Mouse (Mus musculus): ENCODE results near the gene Gm4131.

DNA sequence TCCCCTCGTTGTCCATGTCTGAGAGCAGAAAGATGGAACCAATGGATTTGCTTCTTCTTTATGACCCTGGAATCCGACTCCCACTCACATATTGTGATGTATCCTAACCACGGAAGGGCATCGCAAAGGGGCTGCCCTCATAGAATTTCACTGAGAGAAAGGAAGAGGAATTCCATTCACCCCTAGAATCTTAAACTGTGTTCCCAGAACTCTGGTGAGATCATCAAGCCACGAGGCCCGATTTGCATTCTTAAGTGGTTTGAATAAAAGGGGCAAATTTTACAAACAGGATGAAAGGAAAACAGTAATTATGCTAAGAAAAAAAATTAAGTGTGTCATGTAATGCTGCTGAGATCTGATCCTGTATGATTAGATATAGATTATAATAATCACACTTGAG lies 8.2 kb upstream of the Gm4131 start:
- TF ChIP-seq CTCF (IDR thresholded peaks at IDR 0.05) (no peak), EP300 (IDR thresholded peaks at IDR 0.05) (no peak)

Data from lung, postnatal 0 days (tissue).